Mouse (Mus musculus) midbrain, embryonic 11.5 days (tissue): ENCODE measurements around the gene Cpxm1. TPM values are rescaled to one million over a fixed set of nuclear protein-coding genes. Genes with fewer than 3 reads are reported as not detected.
A peak's percentile ranks its signal among the peaks of the same experiment; 100 is the strongest.

Experiments used
- ATAC-seq: fragments of 200-750 bp; cut with Nextera tagmentation; 2 replicates; pipeline ENCODE4 v1.8.0; 2017; ENCODE audit warnings: moderate TSS enrichment, moderate library complexity; ENCODE audit not compliant: low FRiP score
- DNase-seq: peaks from one replicate; pipeline ENCODE4 v3.0.0; 2015; ENCODE audit warnings: low spot score; ENCODE audit errors: missing footprints
- H3K27ac ChIP-seq: fragments of 300-500 bp; sonication (generic); 2 replicates; pipeline ENCODE4 v1.5.1; 2014; ENCODE audit warnings: low read depth, low read length
- H3K27me3 ChIP-seq: fragments of 300-500 bp; sonication (generic); 2 replicates; pipeline ENCODE4 v1.6.1; 2014; ENCODE audit warnings: mild to moderate bottlenecking, low read length, moderate library complexity, mixed read lengths; ENCODE audit not compliant: control insufficient read depth, insufficient read depth
- H3K36me3 ChIP-seq: fragments of 300-500 bp; sonication (generic); 2 replicates; pipeline ENCODE4 v1.6.1; 2014; ENCODE audit warnings: mild to moderate bottlenecking, low read length, moderate library complexity, mixed read lengths; ENCODE audit not compliant: control insufficient read depth, insufficient read depth
- H3K4me1 ChIP-seq: fragments of 300-500 bp; sonication (generic); 2 replicates; pipeline ENCODE4 v1.6.1; 2014; ENCODE audit warnings: low read length; ENCODE audit not compliant: control insufficient read depth, insufficient read depth
- H3K4me2 ChIP-seq: fragments of 300-500 bp; sonication (generic); 2 replicates; pipeline ENCODE4 v1.6.1; 2014; ENCODE audit warnings: mild to moderate bottlenecking, moderate library complexity
- H3K4me3 ChIP-seq: fragments of 300-500 bp; sonication (generic); 2 replicates; pipeline ENCODE4 v1.5.1; 2014; ENCODE audit warnings: low read depth, low read length
- H3K9ac ChIP-seq: fragments of 300-500 bp; sonication (generic); 2 replicates; pipeline ENCODE4 v1.6.1; 2014; ENCODE audit warnings: low read length
- H3K9me3 ChIP-seq: fragments of 300-500 bp; sonication (generic); 2 replicates; pipeline ENCODE4 v1.6.1; 2016; ENCODE audit warnings: low read length; ENCODE audit not compliant: control insufficient read depth
- WGBS: fragments of 180-500 bp; shearing (Covaris S2); extraction: QIAGEN DNeasy Blood & Tissue Kit; methylation state at CpG from one replicate; pipeline ENCODE4 v1.1.7; 2014; 5-methylcytosine and 5-hydroxymethylcytosine counted together
- polyA plus RNA-seq: library from polyadenylated mRNA; unstranded; fragments of >200 nt; fragmentation: Nextera tagmentation; extraction: Ambion mirVana; gene quantifications from 2 replicates; pipeline ENCODE4 v1.2.1, GENCODE M21; 2014

Gene Cpxm1
- polyA plus RNA-seq, 1 experiment from 2014 or later = 26.7 TPM

- 15% methylated on average over 6 of the region's 6 CpGs for WGBS
These were observed 10.8 kb upstream of the Cpxm1 start for GRCm38 (mm10) chr2:130408194-130408593.

GRCm38 (mm10) chr2:130406178-130406577, 8.8 kb upstream of the Cpxm1 start, which contains the start of gene Tmem239:
Gene Tmem239, plus strand, starts transcription at chr2:130406478.
- Histone ChIP-seq H3K27me3 (no peaks in the 10 kb centered on the region), H3K4me1 (no peaks in the 10 kb centered on the region), H3K4me2 (no peak within 1 kb of the TSS), H3K4me3 (no peak within 1 kb of the TSS), H3K9ac (no peak within 1 kb of the TSS), H3K27ac (no peak within 1 kb of the TSS), H3K9me3 (no peaks in the 10 kb centered on the region), H3K36me3 (no peaks in the 10 kb centered on the region)
- ATAC-seq = no peak
- DNase-seq = no peak
- WGBS = 75% methylated on average over 2 of the region's 2 CpGs

More at GRCm38 (mm10) chr2:130408194-130408593, 10.8 kb upstream of the Cpxm1 start:
- no peak overlapping the region for H3K9ac ChIP-seq
- H3K4me3 ChIP-seq = no peak overlapping the region
- no peak overlapping the region for H3K4me2 ChIP-seq
- ATAC-seq (no peak), DNase-seq (peak; percentile 88)
- no peaks in the 10 kb centered on the region for H3K36me3 ChIP-seq
- no peaks in the 10 kb centered on the region for H3K27me3 ChIP-seq
- no peaks in the 10 kb centered on the region for H3K4me1 ChIP-seq
- no peak overlapping the region for H3K27ac ChIP-seq
- H3K9me3 ChIP-seq = no peaks in the 10 kb centered on the region

DNA sequence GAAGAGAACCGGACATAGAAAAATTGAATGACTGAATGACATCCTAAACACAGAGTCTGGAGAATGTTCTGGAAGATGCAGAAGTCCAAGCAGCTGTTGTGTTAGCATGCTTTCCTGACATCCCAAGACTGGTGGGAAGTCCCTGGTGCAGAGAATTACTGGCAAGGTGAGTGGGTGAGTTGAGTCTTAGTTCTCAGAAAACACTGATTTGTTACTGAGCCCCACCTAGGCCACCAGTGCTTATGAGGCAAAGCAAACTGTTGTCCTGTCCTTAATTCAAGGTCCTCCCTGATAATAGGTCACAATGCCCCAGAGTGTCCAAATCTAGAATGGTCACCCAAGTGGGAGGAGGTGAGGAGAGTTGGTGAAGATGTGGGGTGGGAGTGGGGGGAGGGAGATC, 7.6 kb upstream of the Cpxm1 start, which contains the start of the genes Gm28372 and 1700020A23Rik:
TSS of gene Gm28372 (plus strand) at position 301 of the 400 bp plus-strand sequence.
TSS of gene 1700020A23Rik (plus strand) at position 321 of the 400 bp plus-strand sequence.
- no peaks in the 10 kb centered on the region for H3K36me3 ChIP-seq
- WGBS = 81% methylated on average over 1 of the region's 1 CpGs
- H3K4me1 ChIP-seq = no peaks in the 10 kb centered on the region; the same call in 1 of the 2 replicates
- no peak for DNase-seq
- H3K4me2 ChIP-seq = no peak within 1 kb of the TSS
- no peak for ATAC-seq
- no peak within 1 kb of the TSS for H3K9ac ChIP-seq
- H3K27me3 ChIP-seq = no peaks in the 10 kb centered on the region
- no peak within 1 kb of the TSS for H3K4me3 ChIP-seq
- H3K27ac ChIP-seq = no peak within 1 kb of the TSS
- no peaks in the 10 kb centered on the region for H3K9me3 ChIP-seq

GRCm38 (mm10) chr2:130401891-130402290, 4.5 kb upstream of the Cpxm1 start:
- DNase-seq (no peak), ATAC-seq (no peak)
- H3K9ac ChIP-seq = no peak overlapping the region
- peaks cover 3% of the 10 kb centered on the region for H3K4me1 ChIP-seq
- no peak overlapping the region for H3K4me3 ChIP-seq
- H3K9me3 ChIP-seq = no peaks in the 10 kb centered on the region
- H3K36me3 ChIP-seq = no peaks in the 10 kb centered on the region
- H3K27ac ChIP-seq = no peak overlapping the region
- H3K27me3 ChIP-seq = peaks cover 11% of the 10 kb centered on the region
- WGBS = 89% methylated on average over 4 of the region's 4 CpGs
- H3K4me2 ChIP-seq = no peak overlapping the region

DNA sequence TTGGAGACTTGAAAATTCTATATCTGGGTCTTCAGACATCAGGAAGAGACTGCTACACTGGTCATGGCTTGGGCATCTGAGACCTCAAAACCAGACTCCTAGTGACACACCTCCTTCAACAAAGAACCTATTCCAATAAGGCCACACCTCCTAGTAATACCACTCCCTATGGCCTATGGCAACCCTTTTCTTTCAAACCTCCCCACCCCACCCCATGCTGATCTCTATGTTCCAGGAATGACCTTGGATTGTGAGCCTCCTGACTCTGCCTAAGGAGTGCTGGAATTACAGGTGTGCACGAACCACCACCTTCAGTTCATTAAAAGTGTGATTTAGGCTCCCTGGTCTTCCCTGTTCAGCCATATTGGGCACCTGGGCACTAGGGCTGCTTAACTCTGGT, 2.7 kb upstream of the Cpxm1 start:
- H3K9me3 ChIP-seq = no peaks in the 10 kb centered on the region
- no peak overlapping the region for H3K4me2 ChIP-seq
- no peak for ATAC-seq
- 100% methylated on average over 1 of the region's 1 CpGs for WGBS
- DNase-seq = no peak
- H3K36me3 ChIP-seq = no peaks in the 10 kb centered on the region
- H3K4me3 ChIP-seq = no peak overlapping the region
- no peak overlapping the region for H3K27ac ChIP-seq
- H3K27me3 ChIP-seq = peaks cover 11% of the 10 kb centered on the region
- no peak overlapping the region for H3K9ac ChIP-seq
- peaks cover 7% of the 10 kb centered on the region for H3K4me1 ChIP-seq

GRCm38 (mm10) chr2:130398091-130398490, 717 bp upstream of the Cpxm1 start:
- H3K4me1 ChIP-seq = peaks cover 7% of the 10 kb centered on the region
- H3K27me3 ChIP-seq = peaks cover 11% of the 10 kb centered on the region
- no peak overlapping the region; the same call in 1 of the 2 replicates for H3K9ac ChIP-seq
- 10% methylated on average over 14 of the region's 14 CpGs for WGBS
- H3K4me3 ChIP-seq = peak overlapping the region; percentile 48
- ATAC-seq = no peak; the same call in 1 of the 2 replicates
- DNase-seq = no peak
- no peaks in the 10 kb centered on the region for H3K9me3 ChIP-seq
- peak overlapping the region; percentile 62 for H3K4me2 ChIP-seq
- H3K27ac ChIP-seq = no peak overlapping the region
- no peaks in the 10 kb centered on the region for H3K36me3 ChIP-seq

- no peaks in the 10 kb centered on the region for H3K36me3 ChIP-seq
These were observed 1.7 kb downstream of the Cpxm1 start for GRCm38 (mm10) chr2:130395696-130396095.

DNA sequence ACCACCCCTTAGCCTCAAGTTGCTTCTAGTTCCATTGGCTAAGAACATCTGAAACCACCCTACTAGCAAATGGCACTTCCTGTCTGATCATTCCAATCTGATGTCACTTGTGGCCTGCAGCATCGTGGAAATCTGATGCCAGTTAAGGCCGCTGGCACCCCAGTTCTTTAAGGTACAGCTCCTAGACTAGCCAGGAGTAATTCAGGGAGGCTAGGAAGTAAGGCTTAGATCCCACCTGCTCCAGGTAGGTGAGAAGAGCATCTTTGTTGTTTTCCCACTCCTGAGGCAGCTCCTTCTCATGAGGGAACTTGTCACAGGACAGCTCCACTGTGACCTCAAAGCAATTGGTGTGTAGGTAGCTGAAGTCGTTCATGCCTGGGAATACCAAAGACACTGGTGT, 4.5 kb downstream of the Cpxm1 start:
- 87% methylated on average over 3 of the region's 3 CpGs for WGBS
- H3K4me1 ChIP-seq = peaks cover 4% of the 10 kb centered on the region; the same call in 1 of the 2 replicates
- H3K9me3 ChIP-seq = no peaks in the 10 kb centered on the region
- H3K27me3 ChIP-seq = peaks cover under 1% of the 10 kb centered on the region; the same call in 1 of the 2 replicates
- H3K27ac ChIP-seq = no peak overlapping the region
- H3K36me3 ChIP-seq = no peaks in the 10 kb centered on the region
- ATAC-seq (no peak), DNase-seq (no peak)
- no peak overlapping the region for H3K4me2 ChIP-seq
- no peak overlapping the region for H3K4me3 ChIP-seq
- no peak overlapping the region for H3K9ac ChIP-seq

More at GRCm38 (mm10) chr2:130395696-130396095, 1.7 kb downstream of the Cpxm1 start:
- H3K9me3 ChIP-seq = no peaks in the 10 kb centered on the region
- DNase-seq = no peak
- 91% methylated on average over 11 of the region's 11 CpGs for WGBS
- peaks cover 11% of the 10 kb centered on the region for H3K27me3 ChIP-seq
- no peak for ATAC-seq
- H3K9ac ChIP-seq = no peak overlapping the region
- H3K4me1 ChIP-seq = peaks cover 7% of the 10 kb centered on the region
- no peak overlapping the region for H3K27ac ChIP-seq
- no peak overlapping the region for H3K4me3 ChIP-seq
- H3K4me2 ChIP-seq = no peak overlapping the region

DNA sequence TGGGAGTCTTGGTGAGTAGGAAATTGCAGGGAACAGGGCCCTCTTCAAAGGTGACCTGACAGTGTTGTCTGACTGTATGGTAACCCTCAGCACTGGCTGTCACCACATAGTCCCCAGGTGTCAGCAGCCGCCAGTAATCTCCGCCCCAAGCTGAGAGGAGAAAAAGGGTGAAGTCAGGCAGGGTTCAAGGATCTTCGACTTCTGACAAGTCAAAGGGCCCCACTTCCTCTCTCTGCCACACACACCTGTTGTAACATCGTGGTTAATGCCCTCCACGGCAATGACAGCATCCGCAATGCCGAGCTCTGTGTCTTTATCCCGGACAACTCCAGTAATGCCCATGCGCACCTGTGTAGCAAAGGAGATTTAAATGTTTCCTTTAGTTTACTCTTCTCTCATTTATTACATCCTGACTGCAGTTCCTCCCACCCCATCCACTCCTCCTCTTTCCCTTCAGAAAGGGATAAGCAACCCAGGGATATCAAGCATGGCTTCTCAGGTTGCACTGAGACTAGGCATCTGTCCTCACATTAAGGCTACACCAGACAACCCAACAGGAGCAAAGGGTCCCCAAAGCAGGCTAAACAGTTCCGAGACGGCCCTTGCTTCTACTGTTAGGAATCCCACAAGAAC, 6.3 kb downstream of the Cpxm1 start:
- Histone ChIP-seq H3K4me3 (no peak overlapping the region), H3K27ac (no peak overlapping the region), H3K27me3 (no peaks in the 10 kb centered on the region), H3K36me3 (no peaks in the 10 kb centered on the region), H3K4me2 (no peak overlapping the region), H3K4me1 (no peaks in the 10 kb centered on the region), H3K9me3 (no peaks in the 10 kb centered on the region), H3K9ac (no peak overlapping the region)
- no peak for ATAC-seq
- peak; percentile 12 for DNase-seq
- WGBS = 86% methylated on average over 11 of the region's 11 CpGs
